Mouse (Mus musculus) liver, adult 2 months (tissue): ENCODE data around the gene Depdc5. TPM values are rescaled to one million over a fixed set of nuclear protein-coding genes. Genes with fewer than 3 reads are reported as not detected.
"Not testable (repeated sequence)": the region's sequence is repeated elsewhere in the genome, so short reads cannot be mapped to it uniquely, and the experiment has no call there.

Experiments
- DNase-seq: peaks from one replicate; pipeline ENCODE4 v3.0.0-alpha.2; 2011; ENCODE audit warnings: low read depth, low spot score; ENCODE audit errors: extremely low read depth
- H3K27ac ChIP-seq: fragments of 200-500 bp; replicated peaks from 2 replicates; pipeline ENCODE4 v1.5.1; 2012; ENCODE audit warnings: low read depth, mild to moderate bottlenecking, control low read depth, inconsistent platforms, low read length; ENCODE audit not compliant: insufficient read depth
- H3K27me3 ChIP-seq: fragments of 200-500 bp; 2 replicates; pipeline ENCODE4 v1.6.1; 2012; ENCODE audit warnings: mild to moderate bottlenecking, moderate library complexity, low read length, inconsistent platforms; ENCODE audit not compliant: control insufficient read depth, insufficient read depth
- H3K36me3 ChIP-seq: fragments of 200-500 bp; 2 replicates; pipeline ENCODE4 v1.6.1; 2012; ENCODE audit warnings: low read length, inconsistent platforms; ENCODE audit not compliant: control insufficient read depth, insufficient read depth
- H3K4me1 ChIP-seq: fragments of 200-500 bp; 2 replicates; pipeline ENCODE4 v1.6.1; 2011; ENCODE audit warnings: low read length; ENCODE audit not compliant: control insufficient read depth, insufficient read depth
- H3K4me3 ChIP-seq: fragments of 200-500 bp; 2 replicates; pipeline ENCODE4 v1.5.1; 2011; ENCODE audit warnings: low read depth, mild to moderate bottlenecking, control low read depth, low read length, moderate library complexity; ENCODE audit not compliant: insufficient read depth
- H3K79me2 ChIP-seq: fragments of 200-500 bp; 2 replicates; pipeline ENCODE4 v1.6.1; 2012; ENCODE audit warnings: inconsistent platforms, mild to moderate bottlenecking, low read length, moderate library complexity; ENCODE audit not compliant: control insufficient read depth, insufficient read depth
- H3K9ac ChIP-seq: fragments of 200-500 bp; 2 replicates; pipeline ENCODE4 v1.6.1; 2012; ENCODE audit warnings: low read depth, mild to moderate bottlenecking, control low read depth, inconsistent platforms, low read length
- CTCF ChIP-seq: fragments of 200-500 bp; IDR thresholded peaks from 2 replicates; pipeline ENCODE4 v1.5.1; 2011; ENCODE audit warnings: low read depth, low read length, control low read depth
- POLR2A ChIP-seq: fragments of 200-500 bp; IDR thresholded peaks from 2 replicates; pipeline ENCODE4 v1.6.1; 2011; ENCODE audit warnings: low read length, control low read depth; ENCODE audit not compliant: insufficient read depth; ENCODE audit errors: extremely low read depth
- WGBS: fragments of 180-500 bp; shearing (Covaris S2); methylation state at CpG from one replicate; pipeline ENCODE4 v1.1.7; 2018; 5-methylcytosine and 5-hydroxymethylcytosine counted together
- polyA plus RNA-seq: library from polyadenylated mRNA; depleted of rRNA; stranded (reverse); fragments of >200 nt; gene quantifications from 2 replicates; pipeline ENCODE4 v1.2.3, GENCODE M21; 2012; rRNA removed
- total RNA-seq: library from RNA; depleted of rRNA; stranded (reverse); fragments of >200 nt; gene quantifications from 2 replicates; pipeline ENCODE4 v1.2.3, GENCODE M21; 2014; rRNA removed

Gene Depdc5
- total RNA-seq: 8.2 and 12.8 TPM in 2 replicates
- 6.7 and 8.7 TPM in 2 replicates for polyA plus RNA-seq

- under 1% methylated on average over 63 of the region's 64 CpGs for WGBS
- no peaks in the 10 kb centered on the region for H3K27me3 ChIP-seq
- peaks cover 8% of the 10 kb centered on the region; the same call in 1 of the 2 replicates for H3K36me3 ChIP-seq
- no peaks in the 10 kb centered on the region; the same call in 1 of the 2 replicates for H3K79me2 ChIP-seq
- peak within 1 kb of the TSS; percentile 83 for H3K9ac ChIP-seq
- peaks cover 4% of the 10 kb centered on the region; the same call in 1 of the 2 replicates for H3K4me1 ChIP-seq
- peak; percentile 97 for DNase-seq
- peak within 1 kb of the TSS; percentile 52 for H3K27ac ChIP-seq
- H3K4me3 ChIP-seq: peak within 1 kb of the TSS; percentile 77
- TF ChIP-seq POLR2A (peak; percentile 58; the same call in 1 of the 2 replicates), CTCF (no peak)
Measured at GRCm38 (mm10) chr5:32863253-32864228, at the start of gene Depdc5. Depdc5 (plus strand) TSS chr5:32863701.

DNA sequence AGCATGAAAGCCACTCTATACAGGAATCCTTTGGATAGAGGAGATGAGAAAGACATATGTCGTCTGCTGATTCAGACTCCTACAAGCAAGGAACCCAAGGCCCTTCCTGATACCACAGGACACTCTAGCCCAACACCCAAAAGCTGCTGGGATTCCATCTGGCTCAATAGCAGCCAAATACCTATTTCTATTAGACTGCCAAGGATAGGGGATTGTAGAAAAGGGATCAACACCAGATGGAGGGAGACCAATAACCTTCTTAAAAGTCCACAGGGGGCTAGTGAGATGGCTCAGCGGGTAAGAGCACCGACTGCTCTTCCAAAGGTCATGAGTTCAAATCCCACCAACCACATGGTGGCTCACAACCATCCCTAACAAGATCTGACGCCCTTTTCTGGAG, 48.1 kb upstream of the Depdc5 start:
- Histone ChIP-seq H3K36me3 (peaks cover 44% of the 10 kb centered on the region), H3K9ac (no peak overlapping the region), H3K4me3 (no peak overlapping the region), H3K27me3 (no peaks in the 10 kb centered on the region), H3K79me2 (no peaks in the 10 kb centered on the region), H3K27ac (no peak overlapping the region), H3K4me1 (no peaks in the 10 kb centered on the region)
- DNase-seq: no peak
- TF ChIP-seq CTCF (no peak), POLR2A (no peak)
- whole genome bisulfite sequencing: 97% methylated on average over 4 of the region's 4 CpGs

- WGBS: 94% methylated on average over 8 of the region's 8 CpGs
- no peak for DNase-seq
Measured at GRCm38 (mm10) chr5:32820471-32820870, 43.0 kb upstream of the Depdc5 start.

DNA sequence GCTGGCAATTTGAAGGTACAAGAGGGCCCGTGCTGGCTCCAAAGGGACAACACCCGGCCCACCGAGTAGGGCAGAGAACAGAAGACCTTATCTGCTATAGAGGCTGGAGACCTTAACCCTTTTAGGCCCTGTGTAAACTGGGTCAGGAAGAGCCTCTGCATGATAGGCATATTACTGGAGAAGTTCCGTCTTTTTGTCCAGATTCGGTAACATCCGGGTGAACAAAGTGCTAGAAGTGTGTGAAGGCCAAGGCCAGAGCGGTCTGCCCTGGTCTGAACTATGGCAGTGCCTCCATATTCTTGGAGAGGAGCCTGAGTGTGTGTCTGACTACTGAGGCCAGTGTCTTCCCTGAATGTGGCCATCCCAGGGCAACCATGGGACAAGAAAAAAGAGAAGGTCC, 36.5 kb upstream of the Depdc5 start, which contains the start of gene Gm20671:
Gene Gm20671 (minus strand): TSS at position 101 of the 400 bp plus-strand sequence.
- TF ChIP-seq CTCF (no peak), POLR2A (no peak)
- H3K27me3 ChIP-seq: no peaks in the 10 kb centered on the region
- H3K4me3 ChIP-seq: no peak within 1 kb of the TSS
- peaks cover 50% of the 10 kb centered on the region for H3K36me3 ChIP-seq
- 84% methylated on average over 7 of the region's 7 CpGs for WGBS
- no peaks in the 10 kb centered on the region for H3K79me2 ChIP-seq
- no peak within 1 kb of the TSS for H3K9ac ChIP-seq
- DNase-seq: no peak
- no peak within 1 kb of the TSS for H3K27ac ChIP-seq
- no peaks in the 10 kb centered on the region for H3K4me1 ChIP-seq

More at GRCm38 (mm10) chr5:32820471-32820870, 43.0 kb upstream of the Depdc5 start:
- Histone ChIP-seq H3K27ac (no peak overlapping the region), H3K36me3 (peaks cover 35% of the 10 kb centered on the region), H3K79me2 (no peaks in the 10 kb centered on the region), H3K4me3 (no peak overlapping the region), H3K27me3 (no peaks in the 10 kb centered on the region), H3K4me1 (no peaks in the 10 kb centered on the region), H3K9ac (no peak overlapping the region)
- no peak for TF ChIP-seq CTCF
- TF ChIP-seq POLR2A: no peak

GRCm38 (mm10) chr5:32828766-32829165, 34.7 kb upstream of the Depdc5 start:
- not testable (repeated sequence) for H3K79me2 ChIP-seq, DNase-seq, H3K27me3 ChIP-seq, H3K9ac ChIP-seq, H3K27ac ChIP-seq, H3K4me1 ChIP-seq, H3K4me3 ChIP-seq
- WGBS: 90% methylated on average over 1 of the region's 1 CpGs
- H3K36me3 ChIP-seq: peaks cover 54% of the 10 kb centered on the region
